Mouse (Mus musculus) urinary bladder, adult 18-20 months (tissue): ENCODE data around the gene Ncor2.

ENCODE experiments used
- DNase-seq, 2 experiments: peaks; one replicate each; pipeline ENCODE4 v3.0.0; 2022; ENCODE audit warnings: low spot score in 2 of 2, mixed read lengths in 2 of 2

The Ncor2 gene

DNA sequence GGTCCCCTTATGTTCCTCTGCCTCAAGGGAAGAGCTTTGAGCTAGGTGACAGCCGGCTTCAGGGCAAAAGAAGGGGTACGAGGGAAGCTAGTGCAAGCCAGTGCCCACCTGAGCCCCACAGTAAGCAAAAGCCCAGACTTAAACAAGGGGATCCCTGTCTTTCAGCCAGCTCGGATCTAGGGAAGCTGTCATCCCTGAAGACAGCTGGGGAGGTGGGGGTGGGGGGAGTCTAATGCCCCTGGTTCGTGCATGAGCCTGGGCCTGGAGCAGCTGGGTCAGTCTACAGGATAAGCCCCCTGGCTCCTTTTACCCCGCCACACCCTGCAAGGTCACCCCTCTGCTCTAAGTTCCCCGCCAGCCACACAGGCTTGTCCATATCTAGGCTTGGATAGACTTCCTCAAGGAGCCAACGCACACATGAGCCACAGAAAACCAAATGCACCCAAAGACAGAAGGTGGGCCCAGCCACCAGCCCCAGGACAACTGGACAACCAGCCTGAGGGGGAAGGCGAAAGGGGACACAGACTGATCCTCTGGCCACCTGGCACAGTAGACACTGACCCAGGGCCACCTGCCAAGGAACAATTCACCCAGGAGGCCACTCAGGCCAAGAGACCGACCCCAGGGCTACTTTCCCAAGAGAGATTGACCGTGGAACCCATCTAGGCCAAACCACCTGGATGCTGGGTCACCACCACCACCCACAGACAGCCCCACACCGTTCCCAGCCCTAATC, 8.7 kb downstream of the Ncor2 start:
- DNase-seq = no peak

DNA sequence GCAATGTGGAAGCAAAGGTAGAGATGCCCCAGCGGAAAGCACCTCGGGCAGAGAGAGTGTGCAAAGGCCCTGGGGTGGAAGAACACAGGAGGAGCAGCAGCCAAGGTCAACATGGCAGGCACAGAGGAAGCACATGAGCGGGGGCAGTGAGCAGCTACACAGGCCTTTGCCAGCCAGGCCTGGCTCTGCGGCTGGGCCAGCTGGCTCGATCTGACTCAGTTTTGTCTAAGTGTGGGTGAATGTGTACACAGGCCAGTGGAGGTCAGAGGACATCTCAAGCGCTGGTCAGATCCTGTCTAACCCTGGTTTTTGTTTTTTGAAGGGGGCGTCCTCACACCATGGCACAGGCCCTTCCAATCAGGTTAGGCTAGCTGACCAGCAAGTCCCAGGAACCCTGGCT, 10.9 kb downstream of the Ncor2 start:
- no peak for DNase-seq

DNA sequence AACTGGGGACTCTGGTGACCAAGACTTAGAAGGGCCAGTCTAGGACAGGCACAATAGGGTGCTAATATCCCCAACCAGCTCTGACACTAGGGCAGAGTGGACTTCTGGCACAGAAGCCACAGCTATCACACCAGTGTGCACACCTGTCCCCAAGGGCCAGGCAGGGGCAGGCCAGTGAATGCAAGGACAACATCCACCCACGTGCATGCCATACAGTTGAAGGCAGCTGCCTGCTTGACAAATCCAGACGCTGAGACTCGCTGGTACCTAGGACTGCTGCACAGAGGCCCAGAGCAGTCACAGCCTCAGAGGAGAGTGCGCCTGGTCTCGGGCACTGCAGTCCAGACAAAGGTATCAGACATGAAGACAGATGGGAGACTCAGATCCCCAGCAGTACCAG, 11.5 kb downstream of the Ncor2 start:
- DNase-seq = no peak

DNA sequence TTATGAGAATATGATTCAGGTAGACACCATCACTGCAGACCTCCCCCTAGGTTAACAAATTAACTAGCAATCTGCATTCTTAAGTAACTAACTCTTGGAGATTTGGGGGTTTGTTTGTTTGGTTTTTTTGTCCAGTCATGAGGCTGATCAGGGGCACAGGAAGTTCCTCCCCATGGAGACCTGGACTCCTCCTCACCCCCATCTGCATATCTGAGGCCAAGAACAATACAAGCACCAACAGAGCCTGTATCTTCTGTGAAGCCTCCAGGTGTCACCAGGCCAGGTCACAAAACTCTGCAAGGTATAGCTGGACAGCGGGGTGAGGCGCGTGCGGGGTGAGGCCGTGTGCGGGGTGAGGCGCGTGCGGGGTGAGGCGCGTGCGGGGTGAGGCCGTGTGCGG, 13.0 kb downstream of the Ncor2 start:
- DNase-seq = no peak

DNA sequence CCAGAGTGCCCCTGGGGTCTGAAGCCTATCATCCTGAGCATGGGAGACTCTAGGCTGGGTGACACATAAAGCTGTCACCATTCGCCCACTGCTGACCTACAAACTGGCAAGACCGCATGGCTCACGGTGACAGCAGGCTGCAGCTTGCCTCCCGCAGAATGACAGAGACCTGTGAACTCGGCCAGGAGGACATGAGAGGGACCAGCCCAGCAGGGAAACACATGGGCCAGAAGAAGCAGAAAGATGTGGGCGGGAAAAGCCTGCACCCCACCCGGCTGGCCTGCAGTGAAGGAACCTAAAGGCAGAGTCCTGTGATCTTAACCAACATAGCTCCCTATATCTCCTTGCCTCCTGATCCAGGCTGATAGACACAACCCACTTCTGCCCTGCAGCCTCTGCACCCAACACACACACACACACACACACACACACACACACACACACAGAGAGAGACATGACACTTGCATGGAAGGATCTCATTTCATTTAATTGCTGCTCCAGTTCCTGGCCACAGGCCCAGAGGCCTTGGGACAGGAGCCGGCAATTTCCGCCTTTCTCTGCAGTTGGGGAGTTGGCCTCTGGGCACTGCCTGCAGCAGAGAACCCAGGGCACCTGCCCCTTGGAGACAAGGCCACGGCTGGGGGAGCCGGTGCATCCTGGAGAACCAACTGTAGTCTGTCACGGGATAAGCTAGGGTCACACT, 14.4 kb downstream of the Ncor2 start:
- peak in 1 of 2 experiments; percentile 67 for DNase-seq

DNA sequence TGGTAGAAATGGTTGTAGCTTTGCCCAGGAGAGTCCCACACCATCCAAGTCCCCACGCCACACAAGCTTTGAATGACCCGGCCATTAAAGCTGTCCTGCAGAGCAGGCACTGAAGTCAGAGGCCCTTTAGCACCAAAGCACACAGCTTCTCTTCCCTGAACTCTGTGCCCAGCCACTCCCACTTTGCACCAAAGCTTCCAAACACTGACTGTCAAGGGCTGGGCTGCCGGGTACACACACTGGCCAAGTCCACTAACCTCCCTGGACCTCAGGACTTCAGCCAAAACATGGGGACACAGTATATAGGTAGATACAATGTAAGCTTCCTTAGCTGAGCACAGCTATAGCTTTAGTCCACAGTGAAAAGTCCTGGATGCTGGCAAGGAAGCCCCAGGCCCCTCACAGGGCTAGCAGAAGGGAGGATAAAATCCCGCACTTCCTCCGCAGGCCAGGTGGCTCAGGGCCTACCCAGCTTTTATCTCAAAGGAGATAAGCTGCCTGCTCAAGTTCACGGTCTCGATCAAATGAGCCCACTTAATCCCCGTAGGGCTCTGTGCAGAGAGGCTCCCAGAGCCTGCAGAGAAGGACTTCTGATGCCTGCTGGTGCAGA, 15.5 kb downstream of the Ncor2 start:
- DNase-seq = no peak

DNA sequence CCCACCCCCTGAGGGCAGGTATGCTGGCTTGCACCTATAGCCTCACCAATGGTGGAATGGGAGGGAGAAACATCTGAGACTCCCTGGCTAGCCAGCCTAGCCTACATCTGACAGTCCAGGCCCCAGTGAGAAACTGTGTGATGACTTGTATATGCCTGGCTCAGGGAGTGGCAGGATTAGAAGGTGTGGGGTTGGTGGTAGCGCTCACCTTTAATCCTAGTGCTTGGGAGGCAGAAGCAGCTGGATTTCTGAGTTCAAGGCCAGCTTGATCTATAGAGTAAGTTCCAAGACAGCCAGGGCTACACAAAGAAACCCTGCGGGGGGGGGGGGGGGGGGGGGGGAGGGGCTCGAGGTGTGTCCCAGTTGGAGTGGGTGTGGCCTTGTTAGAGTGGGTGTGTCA, 16.6 kb downstream of the Ncor2 start:
- no peak for DNase-seq

DNA sequence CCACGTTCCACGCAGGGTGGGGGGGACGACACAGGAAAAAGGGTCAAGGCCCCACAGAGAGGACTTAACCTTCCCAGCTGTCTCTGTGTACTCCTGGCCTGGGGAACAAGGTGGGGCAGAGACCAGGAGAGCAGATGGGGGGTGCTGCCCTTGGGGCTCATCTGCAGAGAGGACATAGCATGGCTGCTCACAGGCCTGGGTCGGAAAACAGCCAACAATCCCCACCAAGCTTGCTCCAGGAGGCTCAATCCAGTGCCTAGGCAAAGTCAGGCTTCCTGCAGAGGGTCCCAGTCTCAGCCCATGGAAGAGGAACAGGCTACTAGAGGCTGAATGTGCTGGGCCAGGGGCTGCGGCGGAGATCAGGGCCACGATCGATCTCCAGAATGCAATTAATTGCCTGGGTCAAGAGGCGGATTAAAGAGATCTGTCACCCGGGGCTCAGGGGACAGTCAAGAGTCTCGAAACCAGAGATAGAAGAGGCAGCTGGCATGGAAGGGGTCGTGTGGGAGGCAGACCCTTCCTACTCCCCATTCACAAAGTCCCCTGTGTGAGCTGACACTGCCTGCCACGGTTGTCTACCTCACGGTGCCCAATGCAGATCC, 19.1 kb downstream of the Ncor2 start:
- DNase-seq = no peak

DNA sequence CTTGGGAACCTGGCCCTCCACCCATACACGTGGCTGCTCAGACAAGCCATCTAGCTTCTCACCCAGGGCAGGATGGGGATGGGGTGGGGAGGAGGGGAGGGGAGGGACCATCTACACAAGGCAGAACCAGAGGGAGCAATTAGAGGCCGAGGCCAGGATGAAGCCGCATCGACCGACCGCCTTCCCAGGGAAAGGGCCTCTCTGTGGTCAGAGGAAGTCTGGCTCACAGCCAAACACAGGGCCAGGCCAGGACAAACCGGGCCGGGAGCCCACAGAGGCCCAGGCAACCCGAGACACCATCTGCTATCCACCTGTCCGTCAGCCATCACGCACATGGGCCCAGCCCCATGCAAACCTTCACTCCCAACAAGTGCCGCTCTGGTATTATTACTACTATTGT, 19.7 kb downstream of the Ncor2 start:
- DNase-seq = peak in 1 of 2 experiments; percentile 56

DNA sequence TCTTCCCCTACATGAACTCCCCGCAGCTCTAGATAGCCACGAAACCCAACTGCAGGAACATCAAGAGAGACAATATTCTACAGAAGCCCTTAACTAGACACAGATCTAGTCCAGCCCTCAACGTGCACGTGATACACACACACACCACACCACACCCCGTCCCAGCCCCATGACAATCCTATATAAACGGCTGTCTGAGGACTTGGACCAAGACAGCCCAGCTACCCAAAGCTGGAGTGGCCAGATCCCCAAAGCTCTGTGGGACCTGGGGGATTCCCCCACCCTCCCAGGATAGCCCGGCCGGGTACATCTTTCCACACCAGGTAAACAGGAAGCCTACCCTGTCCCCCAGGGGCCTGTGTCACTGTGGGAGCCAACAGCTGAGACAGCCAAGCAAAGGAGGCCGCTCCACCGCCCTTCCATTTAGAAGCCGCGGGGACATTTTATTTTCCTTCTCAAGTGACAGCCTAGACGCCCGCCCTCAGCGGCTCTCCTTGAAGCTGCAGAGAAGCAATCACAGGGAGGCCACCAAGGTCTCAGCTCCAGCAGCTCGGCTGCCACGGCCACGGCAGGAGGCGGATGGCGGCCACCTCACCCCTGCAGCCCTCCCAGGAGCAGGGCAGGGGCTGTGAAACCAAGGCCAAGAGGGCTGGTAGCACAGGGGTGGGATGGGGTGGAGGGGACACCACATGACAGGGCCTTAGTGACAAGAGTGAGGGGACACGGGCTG, 20.6 kb downstream of the Ncor2 start:
- no peak for DNase-seq

DNA sequence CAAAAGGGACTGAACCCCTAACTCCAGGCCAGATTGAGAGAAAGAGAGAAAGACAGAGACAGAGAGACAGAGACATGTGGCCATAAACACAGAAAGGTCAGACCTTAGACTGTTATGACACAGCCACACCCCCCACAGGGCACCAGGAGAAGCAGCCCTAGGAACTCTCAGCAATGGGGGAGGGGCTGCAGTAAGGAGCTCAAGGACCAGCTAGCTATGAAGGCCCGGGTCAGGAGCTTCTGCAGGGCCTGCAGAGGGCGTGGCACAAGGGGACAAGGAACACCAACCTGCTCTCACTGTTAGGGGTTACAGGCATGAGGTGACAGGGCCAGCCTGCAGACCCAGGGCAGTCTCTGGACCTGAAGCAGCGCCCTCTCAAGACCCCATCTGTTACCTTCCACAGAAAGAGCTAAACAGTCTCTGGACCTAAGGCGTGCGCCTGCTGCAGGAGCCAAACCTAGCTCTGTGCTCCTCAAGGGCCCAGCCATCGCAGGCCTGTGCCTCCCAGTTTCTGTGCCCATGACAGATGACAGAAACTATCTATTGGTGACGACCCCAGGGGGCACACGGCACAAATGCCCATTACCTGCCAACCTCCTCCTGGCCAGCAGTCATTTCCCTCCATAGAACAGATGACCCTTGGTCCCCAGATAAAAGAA, 21.5 kb downstream of the Ncor2 start:
- DNase-seq = no peak

DNA sequence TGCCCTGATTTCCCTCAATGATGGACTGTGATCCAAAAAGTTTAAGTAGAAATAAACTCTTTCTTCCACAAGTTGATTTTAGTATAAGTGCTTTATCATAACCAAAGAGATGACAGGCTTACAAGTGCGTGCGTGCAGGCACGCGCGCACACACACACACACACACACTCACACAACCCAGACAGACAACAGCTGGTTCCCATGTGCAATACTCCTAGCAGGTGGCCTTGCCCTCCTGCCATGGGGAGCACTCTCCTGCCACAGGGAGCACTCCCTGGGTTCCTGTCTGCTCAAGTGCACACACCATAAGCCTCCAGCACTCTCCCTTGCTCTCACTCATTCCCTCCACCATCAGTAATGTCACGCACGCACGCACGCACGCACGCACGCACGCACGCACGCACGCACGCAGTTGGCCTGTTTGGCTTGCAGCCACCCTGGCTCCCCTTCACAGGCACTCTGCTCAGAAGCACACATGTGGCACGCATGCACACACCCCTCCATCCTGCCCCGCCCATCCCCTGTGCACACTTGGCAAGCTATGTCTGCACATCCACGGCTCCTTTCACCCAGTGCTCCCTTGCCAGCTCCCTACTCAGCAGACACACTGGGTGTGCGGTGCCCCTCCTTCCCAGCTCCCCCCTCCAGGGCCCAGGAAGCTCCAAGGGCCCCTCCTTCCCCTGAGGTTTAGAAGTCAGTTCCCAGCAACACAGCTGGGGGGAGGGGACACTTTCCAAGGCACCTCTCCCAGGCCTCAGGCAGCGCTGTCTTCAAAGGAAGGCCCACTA, 22.4 kb downstream of the Ncor2 start:
- no peak for DNase-seq

DNA sequence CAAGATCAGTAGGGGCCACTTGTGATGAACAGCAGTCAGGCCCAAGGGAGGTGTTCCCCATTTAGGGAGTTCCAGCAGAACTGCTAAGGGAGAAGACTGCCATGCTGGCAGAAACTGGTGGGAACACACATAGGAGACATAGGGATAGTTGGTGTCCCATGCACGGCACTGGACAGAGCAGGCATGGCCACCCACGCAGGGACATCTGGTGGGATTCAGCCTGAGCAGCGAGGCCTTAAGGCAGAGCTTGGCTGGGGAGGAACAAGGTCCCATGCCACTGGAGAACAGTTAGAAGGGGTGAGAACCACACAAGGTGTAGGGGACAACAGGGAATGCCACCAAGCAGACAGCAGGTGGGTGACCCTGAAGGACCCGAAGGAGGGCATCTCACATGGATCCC, 23.6 kb downstream of the Ncor2 start:
- no peak for DNase-seq

DNA sequence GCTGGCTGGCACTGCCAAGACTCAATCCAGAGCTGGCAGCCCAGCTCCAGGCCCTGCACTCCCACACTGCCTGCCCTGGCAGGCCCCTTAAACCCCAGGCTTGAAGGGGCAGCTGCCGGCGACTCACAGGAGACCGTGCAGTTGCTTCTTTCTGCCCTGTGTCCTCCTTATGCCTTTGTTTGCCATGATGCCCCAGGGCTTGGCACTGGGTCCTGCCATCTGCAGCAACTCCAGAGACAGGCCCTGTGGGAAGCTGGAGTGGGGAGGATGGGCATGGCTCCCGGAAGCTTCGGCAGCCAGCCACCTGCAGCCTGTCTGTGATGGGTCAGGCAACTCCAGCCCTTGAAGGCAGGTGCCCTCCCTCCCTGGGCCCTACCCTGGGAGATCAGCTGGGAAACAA, 24.0 kb downstream of the Ncor2 start:
- DNase-seq = no peak

DNA sequence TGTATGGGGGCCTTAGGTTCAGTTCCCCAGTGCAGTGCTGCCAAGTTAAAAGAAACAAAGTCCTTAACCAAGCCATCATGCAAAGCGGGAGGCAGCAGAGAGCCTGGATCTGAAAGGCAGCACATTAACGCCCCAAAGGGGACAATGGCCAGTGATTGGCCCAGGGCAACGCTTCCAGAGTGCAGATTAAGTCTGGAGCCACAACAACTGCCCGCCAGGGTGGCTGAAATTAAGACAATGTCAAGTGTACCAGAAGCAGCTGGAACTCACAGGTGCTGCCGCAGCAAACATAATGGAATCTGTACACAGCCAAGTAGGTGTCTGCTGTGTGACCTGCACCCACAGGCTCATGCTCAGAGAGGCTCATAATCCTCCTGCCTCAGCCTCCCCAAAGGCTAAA, 24.8 kb downstream of the Ncor2 start:
- DNase-seq = no peak

DNA sequence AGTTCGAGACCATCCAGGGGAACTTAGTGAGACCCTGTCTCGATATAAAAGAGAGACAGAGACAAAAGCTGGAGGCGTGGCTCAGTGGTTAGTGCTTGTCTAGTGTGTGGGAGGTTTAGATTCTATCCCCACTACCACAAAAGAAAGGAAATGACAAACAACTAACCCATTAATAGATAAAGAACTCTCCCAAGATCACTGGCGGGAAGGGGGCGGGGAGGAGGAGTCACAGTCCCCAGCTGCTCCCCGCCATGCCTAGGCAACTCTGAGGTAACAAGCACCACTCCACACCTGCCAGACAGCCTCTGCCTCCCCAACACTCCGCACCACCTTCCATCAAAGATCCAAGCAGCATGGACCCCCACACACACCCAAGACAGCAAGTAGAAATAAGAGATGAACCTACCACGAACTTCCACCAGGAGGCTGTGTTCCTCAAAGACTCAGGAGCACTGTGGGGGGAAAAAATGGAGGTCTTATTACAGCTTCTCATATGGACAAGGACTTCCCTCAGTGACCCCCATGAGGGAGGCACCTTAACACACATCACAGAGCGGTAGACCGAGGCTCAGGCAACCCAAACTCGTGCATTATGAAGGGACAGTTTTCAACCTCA, 25.7 kb downstream of the Ncor2 start:
- DNase-seq = no peak

DNA sequence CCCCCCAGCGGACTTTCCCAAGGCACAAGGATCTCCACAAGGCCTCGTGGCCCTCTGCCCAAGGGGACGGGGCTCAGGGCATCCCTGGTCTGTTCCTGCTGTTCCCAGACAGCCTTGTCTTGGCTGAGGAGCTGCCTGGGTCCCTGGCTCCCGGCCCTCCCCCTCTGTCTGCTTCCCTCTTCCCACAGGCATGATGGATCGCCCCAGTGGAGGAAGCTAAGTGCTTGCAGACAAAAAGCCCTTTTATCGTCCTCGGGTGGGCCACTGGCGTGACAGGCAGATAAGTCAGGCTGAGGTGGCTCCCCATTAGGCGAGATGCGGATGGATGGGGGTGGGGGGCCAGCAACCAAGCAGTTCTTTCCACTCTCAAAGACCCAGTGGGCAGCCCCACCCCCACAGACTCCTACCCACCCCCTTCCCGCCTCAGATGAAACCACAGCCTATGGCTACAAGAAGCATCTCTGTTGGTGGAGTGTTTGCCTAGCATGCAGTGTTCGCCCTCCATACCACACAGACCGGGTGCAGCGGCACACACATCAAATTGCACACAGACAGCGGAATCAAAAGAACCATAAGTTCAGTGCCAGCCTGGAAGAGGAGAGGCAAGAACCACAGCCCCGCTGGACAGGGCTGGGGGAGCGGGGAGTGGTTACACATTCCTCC, 27.0 kb downstream of the Ncor2 start:
- no peak for DNase-seq

DNA sequence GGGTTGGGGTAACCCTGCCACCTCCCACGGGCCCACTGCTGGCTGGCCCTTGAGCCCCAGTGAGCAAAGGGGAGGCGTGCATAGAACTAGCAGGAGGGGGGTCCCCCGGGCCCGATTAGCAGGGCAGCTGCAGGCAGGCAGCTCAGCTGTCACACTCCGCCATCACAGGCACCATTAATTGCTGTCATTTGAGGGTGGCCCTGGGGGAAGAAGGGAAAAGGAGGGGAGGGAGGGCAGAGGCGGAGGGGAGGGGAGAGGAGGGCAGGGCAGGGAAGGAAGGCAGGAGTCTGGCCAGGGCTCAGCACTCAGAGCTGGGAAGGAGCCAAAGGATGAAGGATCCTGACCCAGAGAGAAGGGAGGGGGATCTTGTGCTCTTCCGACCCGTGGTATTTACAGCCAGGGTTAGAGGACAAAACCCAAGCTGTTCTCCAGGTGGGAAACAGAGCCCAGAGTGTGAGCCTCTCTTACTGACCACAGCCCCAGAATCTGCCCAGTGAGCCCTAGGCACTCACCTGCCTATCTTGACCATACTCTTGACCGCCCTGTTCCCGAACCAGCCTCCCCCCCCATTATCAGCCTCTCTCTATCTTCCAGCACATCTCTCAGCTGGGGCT, 28.0 kb downstream of the Ncor2 start:
- DNase-seq = no peak

DNA sequence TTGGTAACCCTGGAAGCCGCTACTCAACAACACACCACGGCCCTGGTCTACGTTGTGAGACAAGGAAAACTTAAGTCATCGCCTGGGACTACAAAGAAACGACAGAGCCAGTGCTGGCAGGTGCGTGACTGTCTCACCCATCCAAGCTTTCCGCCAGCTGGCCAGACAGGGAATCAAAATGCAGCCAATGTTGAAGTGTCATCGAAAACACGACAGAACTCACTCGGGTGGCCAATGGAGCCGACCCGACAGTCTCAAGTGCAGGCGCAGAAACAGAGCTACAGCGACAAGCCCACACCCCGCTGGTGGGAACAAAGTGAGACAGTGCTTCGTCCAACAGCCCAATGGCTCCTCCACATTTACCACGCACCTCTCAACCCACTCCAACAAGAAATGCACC, 29.9 kb downstream of the Ncor2 start:
- no peak for DNase-seq
